ENCODE assay signal across 8 mouse cellular contexts in genomic region chr9:62122508-62123215, GRCm38 (mm10). TPM values are rescaled to one million over a fixed set of nuclear protein-coding genes. Genes with fewer than 3 reads are reported as not detected.
DNase-seq lines count a peak whose midpoint lies in the region; ATAC-seq and TF ChIP-seq lines count a peak whose summit lies in the region.

Glce (minus strand) TSS chr9:62122655.

- under 1% methylated on average over 51 of the region's 51 CpGs for WGBS in hindbrain, postnatal 0 days

- intact Hi-C loops in gastrocnemius, adult 2 months (cut with DNase I), result loop anchor here (1.0 to 5.0 kb wide), 2 partner anchors 82 to 120 kb away; no protein-coding TSS in a partner anchor
- intact Hi-C loops in left cerebral cortex, adult 2 months (cut with DNase I), result loop anchor here (5.0 kb wide), 4 partner anchors 80 to 175 kb away; partner anchors contain the start of gene Kif23

- peak within 1 kb of the TSS; percentile 92 for H3K4me3 ChIP-seq in gastrocnemius, adult 2 months
- H3K4me3 ChIP-seq in hindbrain, postnatal 0 days (ENCODE audit: low read length), result peak within 1 kb of the TSS; percentile 81
- H3K4me3 ChIP-seq in left cerebral cortex, adult 2 months, result peak within 1 kb of the TSS; percentile 96

- peak; percentile 98 for ATAC-seq in common myeloid progenitor, adult 5-6 weeks (replicated peaks; ENCODE audit: low read depth, poor library complexity, severe bottlenecking)
- peak; percentile 99 for ATAC-seq in hindbrain, postnatal 0 days
- ATAC-seq in megakaryocyte, adult 5-6 weeks (ENCODE audit: poor library complexity, severe bottlenecking), result peak; percentile 97

- TF ChIP-seq CTCF in gastrocnemius, adult 2 months (IDR thresholded peaks at IDR 0.05), result no peak
- TF ChIP-seq CTCF in hindbrain, postnatal 0 days (IDR thresholded peaks at IDR 0.05; ENCODE audit: low read depth), result no peak
- no peak for TF ChIP-seq CTCF in left cerebral cortex, adult 2 months (IDR thresholded peaks at IDR 0.05)

- DNase-seq in ZHBTc4 (ENCODE audit: low read depth, low spot score), result peak; percentile 99
- DNase-seq in gastrocnemius, adult 2 months, result peak; percentile 98
- peak; percentile 98 for DNase-seq in hindbrain, postnatal 0 days (ENCODE audit: low spot score)
- DNase-seq in left cerebral cortex, adult 2 months (ENCODE audit: extremely low spot score in 1 of 2, low spot score in 2 of 2), result peak; percentile 97 to 99
- peak; percentile 98 to 99 for DNase-seq in right cerebral cortex, adult 2 months (ENCODE audit: low spot score in 2 of 2)
- peak; percentile 97 for DNase-seq in urinary bladder, postnatal 14 days (ENCODE audit: low spot score)

- peak within 1 kb of the TSS; percentile 83 for H3K9ac ChIP-seq in hindbrain, postnatal 0 days (replicated peaks; ENCODE audit: low read length)

- peaks cover 9% of the 10 kb centered on the region; the same call in 1 of the 2 replicates for H3K4me1 ChIP-seq in hindbrain, postnatal 0 days (ENCODE audit: insufficient read depth, low read length)

- no peaks in the 10 kb centered on the region for H3K9me3 ChIP-seq in hindbrain, postnatal 0 days (ENCODE audit: low read length)

- peak within 1 kb of the TSS; percentile 96 for H3K27ac ChIP-seq in gastrocnemius, adult 2 months
- H3K27ac ChIP-seq in hindbrain, postnatal 0 days, result peak within 1 kb of the TSS; percentile 94
- H3K27ac ChIP-seq in left cerebral cortex, adult 2 months, result peak within 1 kb of the TSS; percentile 95

- no peaks in the 10 kb centered on the region for H3K36me3 ChIP-seq in hindbrain, postnatal 0 days (ENCODE audit: insufficient read depth, low read length)

- no peaks in the 10 kb centered on the region for H3K27me3 ChIP-seq in hindbrain, postnatal 0 days (ENCODE audit: insufficient read depth, low read length)

- H3K4me2 ChIP-seq in hindbrain, postnatal 0 days (ENCODE audit: low read depth, low read length), result peak within 1 kb of the TSS; percentile 67

RNA-seq across cellular contexts. Expression of gene Glce, which starts in this region (rescaled TPM):
- total RNA-seq in common myeloid progenitor, adult 5-6 weeks (2017), result 11.6 and 12.6 TPM in 2 replicates
- 1 to 10 TPM; 6.1 to 8.9 TPM for total RNA-seq in gastrocnemius, adult 2 months (2021)
- total RNA-seq in hindbrain, postnatal 0 days (2014; rRNA removed), result 42.1 and 44.5 TPM in 2 replicates
- 21.0 and 25.1 TPM in 2 replicates for polyA plus RNA-seq in hindbrain, postnatal 0 days (2015; fragmentation: Nextera tagmentation; extraction: Ambion mirVana)
- total RNA-seq in left cerebral cortex, adult 2 months (2021), result 10 to 100 TPM; 31.5 to 33.9 TPM
- 7.6 and 8.5 TPM in 2 replicates for total RNA-seq in megakaryocyte, adult 5-6 weeks (2015)
- total RNA-seq in megakaryocyte, adult 5-6 weeks (2017), result 8.4 and 9.5 TPM in 2 replicates

Comparison
In these comparisons a context has a peak if more than half of its experiments do, and no peak if none do; other contexts are left out.
1. Peak in every context shown above with its lines: DNase-seq, ATAC-seq, H3K4me3 ChIP-seq and H3K27ac ChIP-seq.